21 mouse cellular contexts compared by ENCODE assay signal in genomic region chr17:32006800-32007199, GRCm38 (mm10). TPM values are rescaled to one million over a fixed set of nuclear protein-coding genes. Genes with fewer than 3 reads are reported as not detected.
DNase-seq lines count a peak whose midpoint lies in the region; ATAC-seq and TF ChIP-seq lines count a peak whose summit lies in the region.
"Had no signal": no experiment of that assay in that cellular context is flagged by ENCODE, and none has a peak within 500 bp of the region (broad histone marks: within the 10 kb centered on the region; RNA-seq: fewer than 3 reads in every experiment).

No protein-coding gene starts in this region.

- no peak overlapping the region for H3K4me2 ChIP-seq in lung, embryonic 14.5 days
- no peak overlapping the region for H3K4me2 ChIP-seq in myocyte (ENCODE audit: low read depth)
- H3K4me2 ChIP-seq: embryonic facial prominence, embryonic 13.5 days; heart, embryonic 15.5 days; hindbrain, embryonic 15.5 days; liver, embryonic 11.5 days; midbrain, embryonic 15.5 days had no signal

- DNase-seq in gastrocnemius, postnatal 25 days, result peak; percentile 21
- no peak for DNase-seq in gastrocnemius, postnatal 10 days
- peak; percentile 34 to 41 for DNase-seq in kidney, adult 8-10 months
- no peak for DNase-seq in kidney, postnatal 14 days
- DNase-seq in lung, embryonic 14.5 days, result peak; percentile 50
- DNase-seq in layer of hippocampus, postnatal 14 days (ENCODE audit: low spot score in 2 of 2), result no peak
- DNase-seq in cerebellum, adult 2 months, result no peak
- DNase-seq: adrenal gland, adult 2 months; B cell, adult 2 months; cerebellum, adult 8-10 months; layer of hippocampus, postnatal 36 days; right cerebral cortex, postnatal 25 days; thymus, adult 2 months had no signal

- 49% methylated on average over 5 of the region's 5 CpGs for WGBS in lung, embryonic 14.5 days
- WGBS in cerebellum, adult 2 months, result 62% methylated on average over 5 of the region's 5 CpGs

- no peaks in the 10 kb centered on the region for H3K9me3 ChIP-seq in lung, embryonic 14.5 days (ENCODE audit: low read depth, low read length)
- H3K9me3 ChIP-seq: embryonic facial prominence, embryonic 13.5 days; forebrain, embryonic 10.5 days; heart, embryonic 15.5 days; hindbrain, embryonic 15.5 days; midbrain, embryonic 15.5 days had no signal

- TF ChIP-seq POLR2A in myocyte (IDR thresholded peaks at IDR 0.05; ENCODE audit: insufficient read length, low read depth), result no peak
- no peak for TF ChIP-seq POLR2A in cerebellum, adult 2 months (IDR thresholded peaks at IDR 0.05; ENCODE audit: borderline replicate concordance, insufficient read depth, low read length)

- H3ac ChIP-seq in myocyte (ENCODE audit: control insufficient read depth, insufficient read length), result no peak overlapping the region

- no peaks in the 10 kb centered on the region for H3K27me3 ChIP-seq in lung, embryonic 14.5 days (ENCODE audit: insufficient read depth, low read length)
- H3K27me3 ChIP-seq in myocyte (ENCODE audit: control insufficient read depth, insufficient read depth, insufficient read length), result no peaks in the 10 kb centered on the region
- no peaks in the 10 kb centered on the region; the same call in 1 of the 2 replicates for H3K27me3 ChIP-seq in cerebellum, adult 2 months (ENCODE audit: control insufficient read depth, insufficient read depth, low read length)
- H3K27me3 ChIP-seq: embryonic facial prominence, embryonic 13.5 days; heart, embryonic 15.5 days; hindbrain, embryonic 15.5 days; midbrain, embryonic 15.5 days had no signal

- no peak overlapping the region for H3K4me3 ChIP-seq in lung, embryonic 14.5 days (ENCODE audit: low read depth, low read length)
- no peak overlapping the region for H3K4me3 ChIP-seq in myocyte
- H3K4me3 ChIP-seq in cerebellum, adult 2 months (replicated peaks; ENCODE audit: insufficient read depth, low read depth, low read length), result no peak overlapping the region
- H3K4me3 ChIP-seq: embryonic facial prominence, embryonic 13.5 days; forebrain, embryonic 10.5 days; heart, embryonic 15.5 days; hindbrain, embryonic 15.5 days; midbrain, embryonic 15.5 days had no signal

- no peaks in the 10 kb centered on the region for H3K79me2 ChIP-seq in myocyte (ENCODE audit: control insufficient read depth, insufficient read depth)

- no peaks in the 10 kb centered on the region for H3K4me1 ChIP-seq in lung, embryonic 14.5 days (ENCODE audit: insufficient read depth)
- no peaks in the 10 kb centered on the region for H3K4me1 ChIP-seq in cerebellum, adult 2 months (ENCODE audit: control insufficient read depth, insufficient read depth, low read length)
- H3K4me1 ChIP-seq: embryonic facial prominence, embryonic 13.5 days; forebrain, embryonic 10.5 days; heart, embryonic 15.5 days; hindbrain, embryonic 15.5 days; midbrain, embryonic 15.5 days had no signal

- ATAC-seq in lung, embryonic 14.5 days (ENCODE audit: insufficient read depth), result no peak
- ATAC-seq: midbrain, embryonic 15.5 days had no signal

- TF ChIP-seq CTCF in lung, embryonic 14.5 days (IDR thresholded peaks at IDR 0.05; ENCODE audit: low read depth), result no peak
- TF ChIP-seq CTCF in cerebellum, adult 2 months (IDR thresholded peaks at IDR 0.05; ENCODE audit: borderline replicate concordance, insufficient read depth, low read depth, low read length), result no peak

- no peak overlapping the region for H3K27ac ChIP-seq in lung, embryonic 14.5 days (ENCODE audit: low read depth)
- no peak overlapping the region for H3K27ac ChIP-seq in cerebellum, adult 2 months (ENCODE audit: insufficient read depth, low read length)
- H3K27ac ChIP-seq: embryonic facial prominence, embryonic 13.5 days; forebrain, embryonic 10.5 days; heart, embryonic 15.5 days; hindbrain, embryonic 15.5 days; midbrain, embryonic 15.5 days had no signal

- no peaks in the 10 kb centered on the region for H3K36me3 ChIP-seq in lung, embryonic 14.5 days (ENCODE audit: insufficient read depth)
- no peaks in the 10 kb centered on the region for H3K36me3 ChIP-seq in myocyte (ENCODE audit: control insufficient read depth, insufficient read depth)
- H3K36me3 ChIP-seq: embryonic facial prominence, embryonic 13.5 days; forebrain, embryonic 10.5 days; heart, embryonic 15.5 days; hindbrain, embryonic 15.5 days; midbrain, embryonic 15.5 days had no signal

- no peak overlapping the region for H3K9ac ChIP-seq in lung, embryonic 14.5 days
- H3K9ac ChIP-seq: embryonic facial prominence, embryonic 13.5 days; heart, embryonic 15.5 days; hindbrain, embryonic 15.5 days; midbrain, embryonic 15.5 days had no signal

TF ChIP-seq in myocyte, 11 proteins besides CTCF, POLR2A, EP300 and RAD21:
- TF ChIP-seq E2F4 (IDR thresholded peaks at IDR 0.05; ENCODE audit: insufficient read depth), result no peak
- peak; percentile 5 for TF ChIP-seq USF1 (IDR thresholded peaks at IDR 0.05; ENCODE audit: low read depth)
- TF ChIP-seq MYOG (IDR thresholded peaks at IDR 0.05; ENCODE audit: control insufficient read depth in 1 of 3, insufficient read depth in 1 of 3, insufficient read length in 2 of 3, low read depth in 2 of 3), result no peak

RNA-seq across cellular contexts. Expression of gene Rrp1b, which starts 29.1 kb away (rescaled TPM):
- total RNA-seq in gastrocnemius, postnatal 25 days (2021), result 1 to 10 TPM; 6.9 to 8.2 TPM
- 10 to 100 TPM; 14.5 to 16.7 TPM for total RNA-seq in gastrocnemius, postnatal 10 days (2021)
- 76.5 and 77.5 TPM in 2 replicates for polyA plus RNA-seq in lung, embryonic 14.5 days (2014; fragmentation: Nextera tagmentation; extraction: Ambion mirVana)
- polyA plus RNA-seq in myocyte (2012; fragmentation: generic; extraction: Trizol), result 13.1 TPM
- total RNA-seq in layer of hippocampus, postnatal 14 days (2021), result 10 to 100 TPM; 17.1 to 17.8 TPM
- polyA plus RNA-seq in cerebellum, adult 2 months (2012; rRNA removed), result 16.9 and 17.3 TPM in 2 replicates

RNA-seq across cellular contexts. Expression of gene Hsf2bp, which starts 29.3 kb away (rescaled TPM):
- under 1 TPM; 0.92 to 0.99 TPM for total RNA-seq in gastrocnemius, postnatal 25 days (2021)
- 1 to 10 TPM; 2.6 to 3.0 TPM for total RNA-seq in gastrocnemius, postnatal 10 days (2021)
- polyA plus RNA-seq in lung, embryonic 14.5 days (2014; fragmentation: Nextera tagmentation; extraction: Ambion mirVana), result 0.38 and 0.55 TPM in 2 replicates
- 4.9 TPM for polyA plus RNA-seq in myocyte (2012; fragmentation: generic; extraction: Trizol)
- total RNA-seq in layer of hippocampus, postnatal 14 days (2021), result 1 to 10 TPM; 1.2 to 1.6 TPM
- 0.29 and 0.36 TPM in 2 replicates for polyA plus RNA-seq in cerebellum, adult 2 months (2012; rRNA removed)
- total RNA-seq: megakaryocyte progenitor cell, adult 5-6 weeks had no signal
- polyA plus RNA-seq: adrenal gland, adult 2 months had no signal

Comparison
In these comparisons a context has a peak if more than half of its experiments do, and no peak if none do; other contexts are left out.
1. DNase-seq: peak in gastrocnemius, postnatal 25 days (single experiment), kidney, adult 8-10 months (2 of 2) and lung, embryonic 14.5 days (single experiment); none in gastrocnemius, postnatal 10 days (single experiment), kidney, postnatal 14 days (single experiment), layer of hippocampus, postnatal 14 days (0 of 2) and cerebellum, adult 2 months (0 of 2).